Mouse (Mus musculus): ENCODE measurements at regions not wholly inside any gene's neighbourhood (a gene's known extent, or its start where the extent isn't known, plus 50 kb on each side); places are given as distances from the start of the nearest gene placed in this dataset.

GRCm38 (mm10) chr13:33569318-33569717 lies 84.7 kb downstream of the Serpinb9g start:
- TF ChIP-seq CTCF (conservative IDR thresholded peaks at IDR 0.05; ENCODE audit: insufficient read depth, insufficient read length, low read depth, low read length) (no peak), POLR2A (IDR thresholded peaks at IDR 0.05; ENCODE audit: low read depth, low read length) (no peak)
